Mouse (Mus musculus) kidney, adult 2 months (tissue): ENCODE results near the gene Baiap3. TPM values are rescaled to one million over a fixed set of nuclear protein-coding genes. Genes with fewer than 3 reads are reported as not detected.

ENCODE experiments used
- DNase-seq: peaks from one replicate; pipeline ENCODE4 v3.0.0; 2021
- H3K27ac ChIP-seq: fragments of 200-500 bp; 2 replicates; pipeline ENCODE4 v1.5.1; 2012; ENCODE audit warnings: low read depth, low read length, control low read depth, inconsistent platforms; ENCODE audit not compliant: insufficient read depth
- H3K27me3 ChIP-seq: fragments of 200-500 bp; replicated peaks from 2 replicates; pipeline ENCODE4 v1.6.1; 2012; ENCODE audit warnings: mild to moderate bottlenecking, moderate library complexity, low read length, inconsistent platforms; ENCODE audit not compliant: control insufficient read depth, insufficient read depth
- H3K36me3 ChIP-seq: fragments of 200-500 bp; 2 replicates; pipeline ENCODE4 v1.6.1; 2012; ENCODE audit warnings: mild to moderate bottlenecking, moderate library complexity, low read length, inconsistent platforms; ENCODE audit not compliant: control insufficient read depth, insufficient read depth
- H3K4me1 ChIP-seq: fragments of 200-500 bp; 2 replicates; pipeline ENCODE4 v1.6.1; 2011; ENCODE audit warnings: low read length; ENCODE audit not compliant: control insufficient read depth, insufficient read depth
- H3K4me3 ChIP-seq: fragments of 200-500 bp; 2 replicates; pipeline ENCODE4 v1.5.1; 2011; ENCODE audit warnings: mild to moderate bottlenecking, low read depth, low read length, control low read depth; ENCODE audit not compliant: insufficient read depth
- CTCF ChIP-seq: fragments of 200-500 bp; conservative IDR thresholded peaks from 2 replicates; pipeline ENCODE4 v1.5.1; 2011; ENCODE audit warnings: low read depth, mild to moderate bottlenecking, control low read depth, low read length, moderate library complexity, mixed read lengths; ENCODE audit not compliant: insufficient read depth, insufficient read length
- POLR2A ChIP-seq: fragments of 200-500 bp; IDR thresholded peaks from one replicate; pipeline ENCODE4 v1.6.1; 2011; ENCODE audit warnings: low read depth, low read length, control low read depth
- WGBS: fragments of 180-500 bp; shearing (Covaris S2); methylation state at CpG from one replicate; pipeline ENCODE4 v1.1.7; 2018; 5-methylcytosine and 5-hydroxymethylcytosine counted together
- polyA plus RNA-seq: library from polyadenylated mRNA; depleted of rRNA; stranded (reverse); fragments of >200 nt; gene quantifications from 2 replicates; pipeline ENCODE4 v1.2.3, GENCODE M21; 2012

The Baiap3 gene
- polyA plus RNA-seq, 1 experiment: 5.6 TPM

- no peaks in the 10 kb centered on the region for H3K27me3 ChIP-seq
- H3K36me3 ChIP-seq: no peaks in the 10 kb centered on the region
- TF ChIP-seq CTCF: no peak
- no peak for TF ChIP-seq POLR2A
- peak; percentile 89 for DNase-seq
- no peak overlapping the region for H3K27ac ChIP-seq
- no peak overlapping the region for H3K4me3 ChIP-seq
- WGBS: 29% methylated on average over 11 of the region's 11 CpGs
- no peaks in the 10 kb centered on the region for H3K4me1 ChIP-seq
Measured at GRCm38 (mm10) chr17:25282133-25282532, 26.0 kb upstream of the Baiap3 start.

- H3K4me3 ChIP-seq: no peak overlapping the region
- H3K36me3 ChIP-seq: no peaks in the 10 kb centered on the region
- no peak for DNase-seq
- TF ChIP-seq POLR2A (no peak), CTCF (no peak)
- no peak overlapping the region for H3K27ac ChIP-seq
- 98% methylated on average over 3 of the region's 3 CpGs for WGBS
- H3K4me1 ChIP-seq: peaks cover 11% of the 10 kb centered on the region; the same call in 1 of the 2 replicates
- no peaks in the 10 kb centered on the region for H3K27me3 ChIP-seq
Measured at GRCm38 (mm10) chr17:25275833-25276232, 19.7 kb upstream of the Baiap3 start.

GRCm38 (mm10) chr17:25274571-25275346 lies 18.6 kb upstream of the Baiap3 start, which contains the start of gene Ube2i:
Gene Ube2i, minus strand, starts transcription at chr17:25274622.
- DNase-seq: no peak
- TF ChIP-seq CTCF: no peak
- no peak for TF ChIP-seq POLR2A
- 79% methylated on average over 9 of the region's 9 CpGs for WGBS
- Histone ChIP-seq H3K36me3 (no peaks in the 10 kb centered on the region), H3K4me1 (peaks cover 19% of the 10 kb centered on the region), H3K4me3 (peak within 1 kb of the TSS; percentile 97), H3K27me3 (no peaks in the 10 kb centered on the region), H3K27ac (peak within 1 kb of the TSS; percentile 100)

GRCm38 (mm10) chr17:25273706-25274501 lies 17.7 kb upstream of the Baiap3 start:
- peaks cover 19% of the 10 kb centered on the region for H3K4me1 ChIP-seq
- TF ChIP-seq POLR2A: no peak
- TF ChIP-seq CTCF: peak; percentile 63
- peak; percentile 100 for DNase-seq
- H3K27me3 ChIP-seq: no peaks in the 10 kb centered on the region
- under 1% methylated on average over 45 of the region's 45 CpGs for WGBS
- peak overlapping the region; percentile 97 for H3K4me3 ChIP-seq
- H3K27ac ChIP-seq: peak overlapping the region; percentile 100
- no peaks in the 10 kb centered on the region; the same call in 1 of the 2 replicates for H3K36me3 ChIP-seq

DNA sequence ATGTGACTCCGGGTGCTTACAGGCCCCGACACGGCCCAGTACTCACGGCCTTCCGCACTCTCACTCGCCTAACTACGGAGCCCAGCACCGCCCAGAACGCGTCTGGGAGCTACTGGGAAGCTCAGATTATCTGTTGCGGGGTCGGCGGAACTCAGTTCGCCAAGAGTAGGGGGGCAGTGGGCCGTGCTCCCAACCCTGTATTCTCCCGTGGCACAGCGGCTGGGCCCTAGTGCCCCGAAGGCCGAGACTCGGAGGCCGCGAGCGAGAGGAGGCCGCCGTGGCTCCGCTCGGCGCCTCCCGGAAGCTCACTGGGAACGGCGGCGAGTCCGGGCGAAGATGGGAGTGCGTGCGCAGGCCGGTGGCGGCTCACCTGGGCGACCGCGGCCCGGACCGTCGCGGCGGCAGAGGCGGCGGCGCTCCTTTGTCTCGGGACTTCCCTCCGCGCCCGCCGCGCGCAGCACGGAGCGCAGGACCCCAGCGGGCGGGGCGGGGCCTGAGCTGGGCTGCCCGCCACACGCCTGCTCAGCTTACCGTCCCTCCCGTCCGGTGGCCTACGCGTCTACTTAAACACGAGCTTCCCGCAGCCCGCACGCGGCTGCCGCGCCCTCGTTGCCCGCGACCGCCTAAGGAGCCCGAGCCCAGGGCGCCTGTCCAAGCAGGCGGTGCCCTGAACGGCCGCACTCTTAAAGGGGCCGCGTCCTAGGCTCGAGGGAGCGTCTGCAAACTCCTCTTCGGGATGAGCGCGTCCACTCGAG lies 17.0 kb upstream of the Baiap3 start:
- Histone ChIP-seq H3K4me1 (peaks cover 19% of the 10 kb centered on the region), H3K4me3 (peak overlapping the region; percentile 97), H3K27me3 (no peaks in the 10 kb centered on the region), H3K36me3 (no peaks in the 10 kb centered on the region; the same call in 1 of the 2 replicates), H3K27ac (peak overlapping the region; percentile 100)
- 1% methylated on average over 92 of the region's 92 CpGs for WGBS
- DNase-seq: peak; percentile 57
- TF ChIP-seq POLR2A (no peak), CTCF (no peak)

DNA sequence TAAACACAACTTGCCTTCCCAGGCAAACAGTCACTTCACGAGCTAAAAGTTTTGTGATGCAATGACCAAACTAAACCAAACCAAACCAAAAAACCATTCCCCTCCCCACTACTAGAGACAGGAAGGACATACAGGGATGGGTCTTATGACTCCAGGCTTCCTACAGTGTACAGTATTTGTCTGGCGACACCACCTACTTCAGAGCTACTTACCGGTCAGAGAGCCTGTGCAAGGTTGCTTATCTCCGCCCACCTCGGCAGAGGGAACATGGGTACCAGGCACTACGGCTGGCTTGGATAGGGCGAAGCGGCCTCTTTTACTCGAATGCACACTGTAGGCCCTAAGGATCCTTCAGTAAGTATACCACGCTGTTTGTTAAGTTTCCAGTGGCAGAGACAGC lies 16.2 kb upstream of the Baiap3 start:
- WGBS: under 1% methylated on average over 10 of the region's 10 CpGs
- peak; percentile 50 for DNase-seq
- 0 out of 2 replicates have a peak overlapping the region, but pooled peaks have one; percentile 21 for H3K27ac ChIP-seq

More for the DNA sequence above, 16.2 kb upstream of the Baiap3 start:
- Histone ChIP-seq H3K4me1 (peaks cover 19% of the 10 kb centered on the region), H3K4me3 (peak overlapping the region; percentile 97), H3K27me3 (no peaks in the 10 kb centered on the region), H3K36me3 (peaks cover 4% of the 10 kb centered on the region; the same call in 1 of the 2 replicates)
- TF ChIP-seq POLR2A: no peak
- TF ChIP-seq CTCF: no peak
